Comparison of ENCODE assay signal across 24 mouse cellular contexts in the genomic region with DNA sequence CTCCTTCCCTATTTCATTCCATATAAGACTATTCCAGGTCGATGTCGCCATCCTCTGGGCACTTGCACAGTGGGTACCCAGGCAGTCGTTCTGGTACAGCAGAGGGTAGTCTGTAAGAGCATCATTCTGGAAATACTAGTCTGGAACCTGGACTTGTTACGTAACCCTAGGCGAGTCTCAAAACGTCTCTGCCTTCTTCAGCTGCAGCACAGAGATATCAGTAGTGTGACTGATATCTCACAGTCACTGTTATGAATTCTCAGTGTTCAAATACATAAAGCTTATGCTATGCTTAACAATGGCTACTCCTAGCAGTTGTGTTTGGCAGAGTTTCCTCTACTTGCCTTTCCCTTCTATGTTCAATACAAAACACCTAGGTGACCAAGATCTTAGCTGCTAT. TPM values are rescaled to one million over a fixed set of nuclear protein-coding genes. Genes with fewer than 3 reads are reported as not detected.
A peak's percentile ranks its signal among the peaks of the same experiment; 100 is the strongest.
DNase-seq lines count a peak whose midpoint lies in the region; ATAC-seq and TF ChIP-seq lines count a peak whose summit lies in the region.
"Had no signal": no experiment of that assay in that cellular context is flagged by ENCODE, and none has a peak within 500 bp of the region (broad histone marks: within the 10 kb centered on the region; RNA-seq: fewer than 3 reads in every experiment).

No protein-coding gene starts in this region.

- intact Hi-C loops in gastrocnemius, postnatal 14 days (cut with DNase I; ENCODE audit: low total_unique reads), result loop anchor here (10.0 kb wide), 1 partner anchor 107 kb away; no protein-coding TSS in a partner anchor

- no peak overlapping the region for H3K4me3 ChIP-seq in lung, embryonic 14.5 days (ENCODE audit: low read depth, low read length)
- H3K4me3 ChIP-seq: embryonic facial prominence, embryonic 15.5 days; forebrain, embryonic 12.5 days; heart, embryonic 10.5 days; limb, embryonic 15.5 days; midbrain, embryonic 13.5 days had no signal

- POLR2A ChIA-PET in Patski (lab: Charles Lee), result no interaction called here

- H3K9ac ChIP-seq in lung, embryonic 14.5 days, result no peak overlapping the region
- H3K9ac ChIP-seq: embryonic facial prominence, embryonic 15.5 days; forebrain, embryonic 12.5 days; limb, embryonic 15.5 days; midbrain, embryonic 13.5 days had no signal

- no peaks in the 10 kb centered on the region for H3K27me3 ChIP-seq in lung, embryonic 14.5 days (ENCODE audit: insufficient read depth, low read length)
- H3K27me3 ChIP-seq in Patski, result no peaks in the 10 kb centered on the region
- H3K27me3 ChIP-seq: embryonic facial prominence, embryonic 15.5 days; forebrain, embryonic 12.5 days; limb, embryonic 15.5 days; midbrain, embryonic 13.5 days had no signal

- H3K27ac ChIP-seq in lung, embryonic 14.5 days (ENCODE audit: low read depth), result no peak overlapping the region
- H3K27ac ChIP-seq: embryonic facial prominence, embryonic 15.5 days; forebrain, embryonic 12.5 days; heart, embryonic 10.5 days; limb, embryonic 15.5 days; midbrain, embryonic 13.5 days had no signal

- DNase-seq in lung, embryonic 14.5 days, result peak; percentile 3
- DNase-seq in lung, postnatal 25 days (ENCODE audit: low spot score), result no peak
- DNase-seq in Patski (ENCODE audit: low read depth, low spot score), result no peak
- DNase-seq in liver, result peak; percentile 45
- DNase-seq in right cerebral cortex, postnatal 4 days, result no peak
- DNase-seq in gastrocnemius, postnatal 14 days, result no peak
- DNase-seq in adrenal gland, adult (ENCODE audit: inconsistent age in 2 of 2, low spot score in 1 of 2), result no peak
- DNase-seq: adrenal gland, adult 2 months; B cell, adult 2 months; cerebellum, adult 9-11 months; embryo, embryonic 11 days; gastrocnemius, postnatal 25 days; heart, postnatal 36 days; kidney, adult 18-20 months; kidney, postnatal 14 days; lung, postnatal 4 days; thymus, postnatal 25 days had no signal

- no peaks in the 10 kb centered on the region for H3K4me1 ChIP-seq in lung, embryonic 14.5 days (ENCODE audit: insufficient read depth)
- H3K4me1 ChIP-seq: embryonic facial prominence, embryonic 15.5 days; forebrain, embryonic 12.5 days; heart, embryonic 10.5 days; limb, embryonic 15.5 days; midbrain, embryonic 13.5 days had no signal

- WGBS in lung, embryonic 14.5 days, result 55% methylated on average over 6 of the region's 6 CpGs

- CTCF ChIA-PET in Patski (lab: Charles Lee), result no interaction called here

- in situ Hi-C loops in Patski (cut with MboI; ENCODE audit: low pct_unique_long_range_greater_than_20kb), result loop anchor here (10.0 kb wide), 1 partner anchor 107 kb away; no protein-coding TSS in a partner anchor

- ATAC-seq in lung, embryonic 14.5 days (ENCODE audit: insufficient read depth), result no peak
- ATAC-seq in Patski, result no peak
- ATAC-seq in megakaryocyte progenitor cell, adult 5-6 weeks (replicated peaks; ENCODE audit: poor library complexity), result peak; percentile 95
- ATAC-seq: hindbrain, embryonic 16.5 days; midbrain, embryonic 13.5 days had no signal

- H3K4me2 ChIP-seq in lung, embryonic 14.5 days, result no peak overlapping the region
- H3K4me2 ChIP-seq: embryonic facial prominence, embryonic 15.5 days; forebrain, embryonic 12.5 days; limb, embryonic 15.5 days; midbrain, embryonic 13.5 days had no signal

- 0 out of 2 replicates have a peak, but pooled peaks have one; percentile 8 for TF ChIP-seq CTCF in lung, embryonic 14.5 days (IDR thresholded peaks at IDR 0.05; ENCODE audit: low read depth)
- TF ChIP-seq CTCF in Patski (IDR thresholded peaks at IDR 0.05), result peak; percentile 21

- H3K36me3 ChIP-seq in lung, embryonic 14.5 days (ENCODE audit: insufficient read depth), result 0 out of 2 replicates have a peak, but pooled peaks cover 3% of the 10 kb centered on the region

- peaks cover 3% of the 10 kb centered on the region; the same call in 1 of the 2 replicates for H3K9me3 ChIP-seq in lung, embryonic 14.5 days (ENCODE audit: low read depth, low read length)
- H3K9me3 ChIP-seq: embryonic facial prominence, embryonic 15.5 days; forebrain, embryonic 12.5 days; heart, embryonic 10.5 days; limb, embryonic 15.5 days; midbrain, embryonic 13.5 days had no signal

RNA-seq across cellular contexts. Expression of gene Aplf, which starts 9.8 kb away (rescaled TPM):
- 14.6 and 15.4 TPM in 2 replicates for polyA plus RNA-seq in lung, embryonic 14.5 days (2014; fragmentation: Nextera tagmentation; extraction: Ambion mirVana)
- 12.1 TPM for polyA plus RNA-seq in Patski (2021)
- total RNA-seq in megakaryocyte progenitor cell, adult 5-6 weeks (2015), result 12.4 and 17.0 TPM in 2 replicates
- total RNA-seq in megakaryocyte progenitor cell, adult 5-6 weeks (2017), result 24.1 and 25.7 TPM in 2 replicates
- 1 to 10 TPM; 2.8 to 3.4 TPM for total RNA-seq in gastrocnemius, postnatal 14 days (2021)

Comparison
In these comparisons a context has a peak if more than half of its experiments do, and no peak if none do; other contexts are left out.
1. DNase-seq: peak in lung, embryonic 14.5 days (single experiment) and liver (single experiment); none in lung, postnatal 25 days (single experiment), Patski (single experiment), right cerebral cortex, postnatal 4 days (single experiment), gastrocnemius, postnatal 14 days (single experiment) and adrenal gland, adult (0 of 2).